Mouse (Mus musculus): Measurements from ENCODE around the gene Sem1. TPM values are rescaled to one million over a fixed set of nuclear protein-coding genes. Genes with fewer than 3 reads are reported as not detected.

Gene Sem1
- total RNA-seq (2018; cell fraction: chromatin; rRNA removed), result 10 to 100 TPM; 42.7 to 94.0 (median 66.9) TPM
- total RNA-seq (2018; cell fraction: cytosol; rRNA removed), result 100 to 1,000 TPM; 113 to 144 (median 127) TPM
- total RNA-seq (2018; cell fraction: nucleus; rRNA removed), result 100 to 1,000 TPM in 1 of 26 experiments, 10 to 100 TPM in 25; 50.3 to 103 (median 80.1) TPM
- polyA plus RNA-seq (2018), result 100 to 130 TPM (median 120 TPM) in 3 replicates

DNA sequence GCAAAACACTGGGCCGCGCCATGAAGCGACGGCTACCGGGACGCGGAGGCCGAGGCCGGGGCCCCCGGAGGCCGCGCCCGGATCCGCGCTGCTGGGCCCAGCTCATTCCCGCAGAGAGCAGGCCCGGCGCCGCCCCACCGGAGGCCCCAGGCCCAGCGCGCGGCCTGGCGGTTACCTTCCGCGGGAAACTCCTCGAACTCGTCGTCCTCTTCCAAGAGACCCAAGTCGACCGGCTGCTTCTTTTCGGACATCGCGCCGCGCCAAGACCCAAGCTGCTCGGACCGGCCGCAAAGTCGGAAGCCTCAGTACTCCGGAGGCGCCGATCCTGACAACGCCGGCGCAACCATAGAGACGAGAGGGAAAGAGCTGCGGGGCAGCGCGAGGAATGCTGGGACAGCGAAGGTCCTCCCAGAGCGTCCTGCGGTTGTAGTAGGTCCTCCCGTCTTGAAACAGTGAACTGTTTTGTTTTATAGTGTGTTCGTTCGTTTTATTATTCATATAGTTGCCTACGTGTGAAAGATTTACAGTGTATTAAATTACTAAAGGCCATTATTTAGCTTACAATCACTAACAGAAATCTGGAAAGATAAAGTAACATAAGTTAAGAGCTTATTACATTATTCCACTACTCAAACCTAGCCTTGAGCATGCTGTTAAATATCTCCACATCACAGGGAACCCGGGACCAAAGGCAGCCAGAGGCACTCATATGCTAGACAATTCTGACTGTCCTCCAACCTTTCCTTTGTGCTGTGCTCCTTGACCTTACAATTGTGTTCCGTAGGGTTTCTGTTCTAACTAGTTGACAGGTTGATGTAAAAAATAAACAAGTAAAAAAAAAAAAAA is at the start of gene Sem1:
TSS of gene Sem1 (minus strand) at position 360 of the 846 bp plus-strand sequence.
- 2% methylated on average over 44 of the region's 59 CpGs for WGBS (ENCODE audit: missing documents)
- H3K36me3 ChIP-seq (ENCODE audit: inconsistent target), result no peaks in the 10 kb centered on the region
- peak within 1 kb of the TSS; percentile 91 for H3K27ac ChIP-seq
- H3K79me2 ChIP-seq (ENCODE audit: inconsistent target), result peaks cover 46% of the 10 kb centered on the region
- H3K4me3 ChIP-seq (ENCODE audit: inconsistent target), result peak within 1 kb of the TSS; percentile 92

DNA sequence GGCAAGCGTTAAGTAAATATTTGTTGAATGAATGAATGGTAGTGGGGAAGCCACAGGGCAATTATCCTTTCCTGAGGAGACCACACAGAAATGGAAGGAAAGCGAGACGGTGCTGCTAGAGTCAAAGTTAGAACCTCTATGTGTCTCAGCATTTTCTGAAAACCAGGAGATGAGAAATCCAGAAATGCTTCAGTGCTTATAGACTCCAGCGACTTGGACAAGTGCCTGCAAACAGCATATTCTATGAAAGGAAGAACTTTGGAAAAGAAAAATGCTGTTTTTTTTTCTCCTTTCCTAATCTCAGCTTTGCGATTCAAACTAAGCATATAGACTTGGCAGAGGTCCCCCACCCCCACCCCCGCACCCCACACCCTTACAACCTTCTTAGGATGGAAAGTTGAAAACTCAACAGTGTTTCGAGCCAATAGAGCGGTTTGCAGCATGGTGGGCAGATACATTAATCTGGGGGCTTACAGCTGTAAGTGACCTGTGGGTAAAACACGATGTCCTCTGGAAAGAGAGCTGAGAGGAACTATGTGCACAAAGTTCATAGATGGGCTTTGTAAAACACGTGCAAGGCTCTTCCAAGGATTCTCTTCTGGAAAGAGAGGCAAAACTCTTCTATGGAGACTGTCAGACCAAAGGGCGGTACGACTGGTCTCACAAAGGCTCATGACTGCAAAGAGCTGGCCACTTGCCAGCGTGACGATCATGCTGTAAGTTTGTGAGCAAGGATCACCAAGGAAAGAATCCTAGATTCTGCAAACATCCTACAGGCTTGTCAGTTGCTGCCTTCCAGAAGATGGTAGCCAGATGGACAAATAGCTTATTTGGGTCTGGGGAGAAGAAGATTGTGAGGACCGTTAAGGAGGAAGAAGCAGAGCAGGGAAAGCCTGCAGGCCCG is 44.6 kb upstream of the Sem1 start:
- H3K4me3 ChIP-seq (ENCODE audit: inconsistent target), result no peak overlapping the region
- no peaks in the 10 kb centered on the region for H3K79me2 ChIP-seq (ENCODE audit: inconsistent target)
- no peak overlapping the region for H3K27ac ChIP-seq

DNA sequence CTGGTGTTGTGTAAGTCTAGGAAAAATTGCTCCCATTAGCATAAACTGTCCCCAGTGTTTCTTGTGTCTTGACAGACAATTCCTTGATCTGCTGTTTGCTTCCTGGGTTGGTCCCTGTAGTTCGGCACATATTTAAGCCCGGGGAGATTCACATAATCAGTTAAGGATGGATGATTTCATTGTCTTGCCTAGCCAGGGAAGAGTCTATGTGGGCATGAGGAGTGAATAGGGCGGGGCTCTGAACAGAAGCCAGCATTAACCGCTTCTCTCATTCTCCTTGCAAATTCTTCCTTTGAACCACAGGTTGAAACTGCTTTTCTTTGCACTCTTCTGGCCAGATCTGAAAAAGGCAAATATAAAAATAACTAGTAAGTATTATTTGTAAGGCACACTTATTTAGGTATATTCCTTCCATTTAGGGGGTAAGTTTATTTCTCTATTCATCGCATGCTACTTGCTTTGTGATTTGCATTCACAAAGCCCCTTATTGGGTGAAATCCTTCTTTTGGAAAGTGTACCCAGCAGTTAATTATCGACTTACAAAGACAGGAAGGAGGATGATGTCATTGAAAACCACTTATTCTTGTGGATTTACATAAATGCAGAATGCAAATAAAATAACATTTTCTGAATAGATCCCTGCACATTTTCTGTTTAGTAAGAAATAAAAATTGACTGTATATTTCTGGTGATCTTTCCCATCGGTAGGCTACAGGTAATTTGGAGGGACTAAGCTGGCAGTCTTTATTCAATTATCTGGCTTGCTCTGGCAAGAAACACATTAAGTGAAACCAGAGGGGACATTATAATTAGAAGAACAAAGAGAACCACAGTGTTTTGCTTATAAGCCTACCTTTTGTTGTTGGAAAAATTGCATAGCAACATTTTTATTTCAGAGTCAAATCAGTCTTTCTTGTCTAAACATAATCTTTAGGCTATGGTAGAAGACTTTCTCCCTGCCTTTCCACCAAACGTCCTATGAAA is 25.4 kb upstream of the Sem1 start:
- no peaks in the 10 kb centered on the region for H3K36me3 ChIP-seq (ENCODE audit: inconsistent target)
- no peak overlapping the region for H3K4me3 ChIP-seq (ENCODE audit: inconsistent target)
- H3K79me2 ChIP-seq (ENCODE audit: inconsistent target), result no peaks in the 10 kb centered on the region
- 74% methylated on average over 8 of the region's 8 CpGs for WGBS (ENCODE audit: missing documents)
- no peak overlapping the region for H3K27ac ChIP-seq

More for the DNA sequence above, 44.6 kb upstream of the Sem1 start:
- 69% methylated on average over 16 of the region's 16 CpGs for WGBS (ENCODE audit: missing documents)
- H3K36me3 ChIP-seq (ENCODE audit: inconsistent target), result no peaks in the 10 kb centered on the region

DNA sequence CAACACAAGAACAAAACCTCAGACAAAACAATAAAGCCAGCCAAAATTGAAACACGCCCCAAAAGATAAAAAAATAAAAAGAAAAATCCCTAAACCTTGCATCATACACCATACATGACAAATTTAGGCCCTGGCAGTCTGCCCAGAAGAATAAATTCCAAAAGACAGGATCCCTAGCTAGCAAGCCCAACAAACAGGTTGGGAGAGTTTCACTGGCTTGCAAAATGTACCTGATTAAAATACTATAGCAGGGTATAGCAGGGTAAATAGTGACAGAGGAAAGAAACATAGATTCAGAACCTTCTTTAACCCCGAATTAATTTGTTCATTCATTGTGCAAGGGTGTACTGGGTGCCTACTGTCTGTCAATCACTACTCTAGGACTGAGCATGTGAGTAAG is 7.8 kb upstream of the Sem1 start:
- Histone ChIP-seq H3K79me2 (ENCODE audit: inconsistent target) (no peaks in the 10 kb centered on the region), H3K27ac (no peak overlapping the region), H3K4me3 (ENCODE audit: inconsistent target) (no peak overlapping the region), H3K36me3 (ENCODE audit: inconsistent target) (no peaks in the 10 kb centered on the region)
- WGBS (ENCODE audit: missing documents), result 96% methylated on average over 2 of the region's 2 CpGs

DNA sequence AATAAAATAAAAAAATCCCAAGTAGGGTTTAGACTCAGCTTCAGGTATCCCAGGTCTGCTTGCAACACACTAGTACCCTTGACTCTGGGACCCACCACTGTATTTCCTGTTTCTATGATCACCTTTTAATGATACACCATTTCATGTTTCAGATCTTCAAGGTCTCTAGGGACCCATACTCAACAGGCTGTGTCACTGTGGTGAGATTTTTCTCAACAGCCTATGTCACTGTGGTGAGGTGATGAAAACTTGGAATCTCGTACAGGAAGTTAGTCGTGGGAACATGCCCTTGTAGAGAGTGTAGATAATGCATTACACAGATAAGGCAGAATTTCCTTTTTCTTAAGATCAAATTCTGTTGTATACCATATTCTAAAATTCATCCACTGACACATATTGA is 3.4 kb upstream of the Sem1 start:
- H3K27ac ChIP-seq, result no peak overlapping the region
- 52% methylated on average over 2 of the region's 2 CpGs for WGBS (ENCODE audit: missing documents)
- peaks cover 13% of the 10 kb centered on the region for H3K79me2 ChIP-seq (ENCODE audit: inconsistent target)
- H3K36me3 ChIP-seq (ENCODE audit: inconsistent target), result no peaks in the 10 kb centered on the region
- H3K4me3 ChIP-seq (ENCODE audit: inconsistent target), result no peak overlapping the region

DNA sequence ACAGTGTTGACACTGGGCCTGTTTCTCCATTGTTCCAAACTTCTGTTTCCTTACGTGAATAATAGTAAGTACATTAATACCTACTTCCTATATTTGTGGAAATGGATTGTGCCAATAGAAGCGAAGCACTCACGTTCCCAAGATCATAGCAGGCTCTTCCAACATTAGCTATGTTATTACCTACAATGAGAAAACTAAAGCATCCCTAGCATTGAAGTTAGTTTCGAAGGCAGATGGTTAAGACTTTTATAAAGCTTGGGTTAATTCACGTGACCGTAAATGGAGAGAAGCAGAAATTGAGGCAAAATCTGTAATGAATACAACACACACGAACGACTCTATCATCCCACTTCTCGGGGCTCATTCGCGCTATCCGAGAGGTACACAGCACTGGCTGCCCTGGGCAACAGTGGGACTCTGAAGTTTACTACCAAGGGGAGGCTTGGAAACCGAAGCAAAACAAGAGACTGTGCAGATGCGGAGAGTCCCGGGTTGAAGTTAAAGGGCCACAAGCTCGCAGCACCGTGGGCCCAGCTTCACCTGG is 650 bp downstream of the Sem1 start:
- WGBS (ENCODE audit: missing documents), result under 1% methylated on average over 12 of the region's 17 CpGs
- peak overlapping the region; percentile 92 for H3K4me3 ChIP-seq (ENCODE audit: inconsistent target)
- H3K27ac ChIP-seq, result peak overlapping the region; percentile 91
- no peaks in the 10 kb centered on the region for H3K36me3 ChIP-seq (ENCODE audit: inconsistent target)
- peaks cover 53% of the 10 kb centered on the region for H3K79me2 ChIP-seq (ENCODE audit: inconsistent target)

DNA sequence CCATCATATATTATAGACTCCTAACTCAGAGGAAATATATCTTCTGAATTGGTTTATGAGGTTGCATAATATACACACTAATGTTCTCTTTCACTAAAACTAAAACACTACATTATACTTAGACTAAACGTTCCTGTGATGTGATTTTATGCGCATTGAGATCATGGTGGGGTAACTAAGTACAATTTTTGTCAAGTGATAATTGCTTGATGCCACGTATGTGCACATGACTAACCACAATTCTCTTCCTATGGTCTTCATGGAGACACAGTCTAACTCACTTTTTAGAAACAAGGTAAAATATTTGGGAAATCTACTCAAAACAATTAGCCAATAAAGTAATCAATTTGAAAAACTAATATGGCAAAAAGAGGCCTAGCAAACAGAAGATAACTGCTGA is 1.2 kb downstream of the Sem1 start:
- H3K27ac ChIP-seq, result peak overlapping the region; percentile 91
- H3K36me3 ChIP-seq (ENCODE audit: inconsistent target), result no peaks in the 10 kb centered on the region
- H3K4me3 ChIP-seq (ENCODE audit: inconsistent target), result peak overlapping the region; percentile 92
- 30% methylated on average over 3 of the region's 3 CpGs for WGBS (ENCODE audit: missing documents)
- peaks cover 58% of the 10 kb centered on the region for H3K79me2 ChIP-seq (ENCODE audit: inconsistent target)

DNA sequence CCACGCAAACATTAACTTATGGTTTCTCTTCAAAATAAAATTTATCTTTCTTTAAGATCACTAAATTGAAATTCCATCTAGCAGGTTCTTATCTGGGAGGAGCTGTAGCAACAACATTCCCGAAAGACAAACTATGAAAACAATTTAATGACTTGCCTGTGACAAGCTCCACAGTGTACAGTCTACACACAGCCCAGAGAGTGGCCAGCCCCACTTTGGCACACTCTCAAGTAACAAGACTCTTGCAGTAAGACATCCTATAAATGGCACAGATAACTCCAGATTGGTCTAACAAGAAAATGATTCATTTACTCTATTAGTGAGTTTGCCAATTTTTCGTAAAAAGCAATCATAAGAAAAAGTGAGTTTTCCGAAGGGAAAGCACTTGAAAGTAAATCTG is 2.7 kb downstream of the Sem1 start:
- Histone ChIP-seq H3K4me3 (ENCODE audit: inconsistent target) (no peak overlapping the region), H3K36me3 (ENCODE audit: inconsistent target) (no peaks in the 10 kb centered on the region), H3K79me2 (ENCODE audit: inconsistent target) (peaks cover 73% of the 10 kb centered on the region), H3K27ac (no peak overlapping the region)
- WGBS (ENCODE audit: missing documents), result 98% methylated on average over 4 of the region's 4 CpGs

DNA sequence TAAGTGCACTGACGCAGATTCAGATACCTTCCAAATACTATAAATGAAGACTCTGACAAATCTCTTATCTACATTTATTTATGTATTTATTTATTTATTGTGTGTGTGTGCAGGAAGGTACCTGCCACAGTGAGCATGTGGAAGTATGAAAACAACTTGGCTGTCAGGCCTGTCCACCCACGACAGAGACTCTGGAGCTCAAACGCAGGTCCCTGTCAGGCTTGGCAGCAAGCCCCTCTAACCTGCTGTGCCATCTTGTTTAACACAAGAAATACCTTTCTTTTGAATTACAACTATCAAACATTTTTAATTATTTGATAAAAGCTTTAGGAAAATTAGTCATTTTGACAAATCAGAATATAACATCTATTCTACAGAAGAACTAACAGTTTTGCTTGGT is 10.0 kb downstream of the Sem1 start:
- Histone ChIP-seq H3K79me2 (ENCODE audit: inconsistent target) (peaks cover 100% of the 10 kb centered on the region), H3K4me3 (ENCODE audit: inconsistent target) (no peak overlapping the region), H3K27ac (no peak overlapping the region), H3K36me3 (ENCODE audit: inconsistent target) (no peaks in the 10 kb centered on the region)
- WGBS (ENCODE audit: missing documents), result 87% methylated on average over 3 of the region's 3 CpGs

DNA sequence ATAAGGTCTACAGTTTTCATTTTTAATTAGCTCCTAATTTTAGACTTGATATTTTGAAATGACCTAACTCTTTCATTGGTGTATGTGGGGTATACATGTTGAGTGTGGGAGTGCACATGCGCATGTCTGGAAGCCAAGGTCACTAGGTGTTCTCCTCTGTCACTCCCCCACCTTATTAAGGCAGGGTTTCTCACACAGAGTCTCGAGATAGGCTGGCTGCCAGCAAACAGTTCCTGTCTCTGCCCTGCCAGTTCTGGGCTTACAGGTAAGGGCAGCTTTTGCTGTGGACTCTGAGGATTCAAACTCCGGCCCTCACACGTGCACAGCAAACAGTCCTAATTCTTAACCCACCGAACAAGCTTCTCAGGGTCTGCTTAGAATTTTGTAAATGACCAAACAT is 14.8 kb downstream of the Sem1 start:
- Histone ChIP-seq H3K79me2 (ENCODE audit: inconsistent target) (peaks cover 100% of the 10 kb centered on the region), H3K4me3 (ENCODE audit: inconsistent target) (no peak overlapping the region), H3K27ac (no peak overlapping the region), H3K36me3 (ENCODE audit: inconsistent target) (no peaks in the 10 kb centered on the region)
- WGBS (ENCODE audit: missing documents), result 89% methylated on average over 5 of the region's 5 CpGs

DNA sequence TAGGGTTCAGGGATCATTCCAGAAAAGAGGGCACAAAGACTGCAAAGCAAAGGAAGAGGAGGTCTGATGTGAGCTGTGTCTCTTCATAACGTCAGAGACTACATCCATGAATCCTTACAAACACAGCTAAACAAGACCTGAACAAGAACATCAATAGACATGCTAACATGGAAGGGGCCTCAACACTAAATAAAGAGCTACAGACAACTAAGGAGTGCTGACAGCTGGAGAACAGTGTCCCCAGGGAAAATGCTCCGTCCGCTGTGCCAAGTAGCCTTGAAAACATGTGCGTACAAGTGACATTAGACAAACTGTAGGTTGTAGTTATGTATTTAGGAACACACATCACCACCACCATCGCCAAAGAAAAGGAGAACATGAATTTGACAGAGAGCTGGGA is 15.7 kb downstream of the Sem1 start:
- Histone ChIP-seq H3K4me3 (ENCODE audit: inconsistent target) (no peak overlapping the region), H3K79me2 (ENCODE audit: inconsistent target) (peaks cover 95% of the 10 kb centered on the region), H3K36me3 (ENCODE audit: inconsistent target) (0 out of 2 replicates have a peak, but pooled peaks cover 3% of the 10 kb centered on the region), H3K27ac (no peak overlapping the region)
- 91% methylated on average over 5 of the region's 5 CpGs for WGBS (ENCODE audit: missing documents)

DNA sequence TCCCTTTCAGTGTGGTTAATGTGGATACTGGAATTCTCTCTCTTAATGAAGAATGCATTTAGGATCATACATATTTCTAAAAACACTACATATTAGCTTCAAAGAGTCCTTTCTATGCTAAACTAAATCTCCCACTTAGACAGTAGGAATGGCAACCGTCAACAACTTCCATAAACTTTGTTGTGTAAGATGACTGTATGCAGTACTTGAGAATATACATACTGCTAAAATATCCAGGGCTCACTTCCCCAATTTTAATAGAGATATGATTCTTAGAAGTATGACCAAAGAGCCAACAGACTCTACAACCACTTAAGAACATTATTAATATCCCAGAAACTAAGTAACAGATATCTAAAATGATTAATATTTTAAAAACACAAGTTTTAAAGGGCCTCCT is 20.8 kb downstream of the Sem1 start:
- WGBS (ENCODE audit: missing documents), result 60% methylated on average over 1 of the region's 1 CpGs
- Histone ChIP-seq H3K79me2 (ENCODE audit: inconsistent target) (peaks cover 44% of the 10 kb centered on the region), H3K4me3 (ENCODE audit: inconsistent target) (no peak overlapping the region), H3K27ac (no peak overlapping the region), H3K36me3 (ENCODE audit: inconsistent target) (peaks cover 29% of the 10 kb centered on the region)

DNA sequence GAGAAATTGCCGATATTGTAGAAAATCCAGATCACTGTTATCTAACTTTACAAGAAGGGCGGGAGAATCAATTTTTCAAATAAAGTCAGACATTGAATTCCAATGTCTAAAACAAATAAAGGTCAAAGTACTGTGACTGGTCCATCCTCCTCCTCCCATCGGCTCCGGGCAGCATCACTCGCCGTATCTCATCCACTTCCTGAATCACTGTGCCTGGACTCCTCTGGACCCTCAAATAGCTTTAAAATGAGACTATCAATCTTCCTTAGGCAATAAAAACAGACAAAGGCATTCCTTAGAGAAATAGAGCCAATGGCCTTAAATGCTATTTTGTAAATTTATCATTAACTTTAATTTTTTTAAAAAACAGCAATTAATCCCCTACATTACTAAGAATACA is 26.5 kb downstream of the Sem1 start:
- no peaks in the 10 kb centered on the region for H3K79me2 ChIP-seq (ENCODE audit: inconsistent target)
- H3K4me3 ChIP-seq (ENCODE audit: inconsistent target), result no peak overlapping the region
- 98% methylated on average over 6 of the region's 6 CpGs for WGBS (ENCODE audit: missing documents)
- H3K36me3 ChIP-seq (ENCODE audit: inconsistent target), result peaks cover 19% of the 10 kb centered on the region
- H3K27ac ChIP-seq, result no peak overlapping the region
